Mouse (Mus musculus) spleen, adult 2 months (tissue): ENCODE measurements around the gene Gfral. TPM values are rescaled to one million over a fixed set of nuclear protein-coding genes. Genes with fewer than 3 reads are reported as not detected.
"Not testable (repeated sequence)": the region's sequence is repeated elsewhere in the genome, so short reads cannot be mapped to it uniquely, and the experiment has no call there.

ENCODE experiments used
- DNase-seq, 2 experiments: peaks; one replicate each; pipeline versions ENCODE4 v3.0.0 to v3.0.0-alpha.2; 2012 to 2021; ENCODE audit warnings: low spot score in 2 of 2, low read depth in 1 of 2
- H3K27ac ChIP-seq: fragments of 200-500 bp; 2 replicates; pipeline ENCODE4 v1.5.1; 2012; ENCODE audit warnings: low read length, inconsistent platforms; ENCODE audit not compliant: insufficient read depth
- H3K27me3 ChIP-seq: fragments of 200-500 bp; 2 replicates; pipeline ENCODE4 v1.6.1; 2012; ENCODE audit warnings: mild to moderate bottlenecking, moderate library complexity, low read length, inconsistent platforms; ENCODE audit not compliant: control insufficient read depth, insufficient read depth
- H3K36me3 ChIP-seq: fragments of 200-500 bp; 2 replicates; pipeline ENCODE4 v1.6.1; 2012; ENCODE audit warnings: mild to moderate bottlenecking, low read length, inconsistent platforms; ENCODE audit not compliant: control insufficient read depth, insufficient read depth
- H3K4me1 ChIP-seq: fragments of 200-500 bp; 2 replicates; pipeline ENCODE4 v1.6.1; 2011; ENCODE audit warnings: inconsistent platforms; ENCODE audit not compliant: control insufficient read depth, insufficient read depth, insufficient read length
- H3K4me3 ChIP-seq: fragments of 200-500 bp; 2 replicates; pipeline ENCODE4 v1.5.1; 2011; ENCODE audit warnings: mild to moderate bottlenecking, inconsistent platforms; ENCODE audit not compliant: insufficient read depth, insufficient read length; ENCODE audit errors: extremely low read depth
- CTCF ChIP-seq: fragments of 200-500 bp; IDR thresholded peaks from 2 replicates; pipeline ENCODE4 v1.5.1; 2011; ENCODE audit warnings: mild to moderate bottlenecking, inconsistent platforms; ENCODE audit not compliant: insufficient read depth, insufficient read length, insufficient replicate concordance; ENCODE audit errors: extremely low read depth
- POLR2A ChIP-seq: fragments of 200-500 bp; IDR thresholded peaks from 2 replicates; pipeline ENCODE4 v1.6.1; 2011; ENCODE audit warnings: low read depth, low read length, inconsistent platforms
- WGBS: fragments of 180-500 bp; shearing (Covaris S2); methylation state at CpG from one replicate; pipeline ENCODE4 v1.1.7; 2018; 5-methylcytosine and 5-hydroxymethylcytosine counted together
- polyA plus RNA-seq: library from polyadenylated mRNA; depleted of rRNA; stranded (reverse); fragments of >200 nt; gene quantifications from 2 replicates; pipeline ENCODE4 v1.2.3, GENCODE M21; 2012; rRNA removed

Gene Gfral
- polyA plus RNA-seq, 1 experiment: not detected

- H3K27me3 ChIP-seq: no peaks in the 10 kb centered on the region
- TF ChIP-seq CTCF (no peak), POLR2A (no peak)
Measured at GRCm38 (mm10) chr9:76129353-76129752, 84.1 kb downstream of the Gfral start.

GRCm38 (mm10) chr9:76124249-76124648, 89.2 kb downstream of the Gfral start:
- no peaks in the 10 kb centered on the region for H3K27me3 ChIP-seq
- H3K4me3 ChIP-seq: no peak overlapping the region
- no peak overlapping the region for H3K27ac ChIP-seq
- H3K4me1 ChIP-seq: no peaks in the 10 kb centered on the region
- TF ChIP-seq POLR2A (no peak), CTCF (no peak)
- no peak for DNase-seq
- 84% methylated on average over 4 of the region's 4 CpGs for WGBS
- H3K36me3 ChIP-seq: no peaks in the 10 kb centered on the region

More at GRCm38 (mm10) chr9:76129353-76129752, 84.1 kb downstream of the Gfral start:
- WGBS: 53% methylated on average over 1 of the region's 1 CpGs
- no peak for DNase-seq
- Histone ChIP-seq H3K4me1 (no peaks in the 10 kb centered on the region), H3K4me3 (no peak overlapping the region), H3K27ac (no peak overlapping the region), H3K36me3 (no peaks in the 10 kb centered on the region)

DNA sequence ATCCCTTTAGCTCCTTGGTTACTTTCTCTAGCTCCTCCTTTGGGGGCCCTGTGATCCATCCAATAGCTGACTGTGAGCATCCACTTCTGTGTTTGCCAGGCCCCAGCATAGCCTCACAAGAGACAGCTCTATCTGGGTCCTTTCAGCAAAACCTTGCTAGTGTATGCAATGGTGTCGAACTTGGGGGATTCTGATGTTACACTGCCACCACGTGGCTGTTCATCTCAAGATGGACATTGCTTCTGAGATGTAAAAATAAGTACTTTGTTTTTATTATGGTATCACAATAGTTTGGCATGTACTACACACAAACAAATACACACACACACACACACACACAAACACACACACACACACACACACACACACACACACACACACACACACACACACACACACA, 90.6 kb downstream of the Gfral start:
- H3K4me1 ChIP-seq, H3K36me3 ChIP-seq, H3K27me3 ChIP-seq, H3K4me3 ChIP-seq, H3K27ac ChIP-seq: not testable (repeated sequence)
- WGBS: 0% methylated on average over 2 of the region's 2 CpGs
- peak; percentile 11 to 13 for DNase-seq

Other genes starting within 250 kb of the Gfral start
- gene Hmgcll1, start 198.8 kb downstream of the Gfral start, polyA plus RNA-seq: 0.05 and 0.14 TPM in 2 replicates
- gene Hcrtr2, start 110.2 kb upstream of the Gfral start, polyA plus RNA-seq: 0.61 and 0.95 TPM in 2 replicates